Mouse (Mus musculus) 3134 (cell line): ENCODE data around the gene Mier2.

Experiments used
- DNase-seq: peaks from one replicate; pipeline ENCODE4 v3.0.0-alpha.2; 2011; ENCODE audit warnings: low spot score; ENCODE audit not compliant: insufficient read length; ENCODE audit errors: extremely low read depth

The Mier2 gene

DNA sequence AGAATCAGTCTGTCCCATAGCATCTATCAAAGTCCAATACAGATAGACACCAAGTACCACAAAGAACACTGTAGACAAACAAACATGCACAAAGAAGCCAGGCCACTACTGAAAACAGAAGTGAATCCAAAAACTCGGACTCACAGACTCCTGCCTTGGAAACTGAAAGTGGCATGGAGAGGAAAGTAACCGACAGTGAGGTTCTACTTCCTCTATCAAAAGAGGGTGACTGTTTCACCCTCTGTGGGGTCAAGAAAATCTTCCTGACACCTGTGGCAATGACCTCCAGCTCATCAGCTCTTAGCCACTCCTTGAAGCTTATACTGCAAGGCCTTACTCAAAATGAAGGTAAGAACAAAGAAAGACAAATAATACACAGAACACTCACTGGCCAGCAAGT, 48.3 kb downstream of the Mier2 start:
- DNase-seq, result no peak

DNA sequence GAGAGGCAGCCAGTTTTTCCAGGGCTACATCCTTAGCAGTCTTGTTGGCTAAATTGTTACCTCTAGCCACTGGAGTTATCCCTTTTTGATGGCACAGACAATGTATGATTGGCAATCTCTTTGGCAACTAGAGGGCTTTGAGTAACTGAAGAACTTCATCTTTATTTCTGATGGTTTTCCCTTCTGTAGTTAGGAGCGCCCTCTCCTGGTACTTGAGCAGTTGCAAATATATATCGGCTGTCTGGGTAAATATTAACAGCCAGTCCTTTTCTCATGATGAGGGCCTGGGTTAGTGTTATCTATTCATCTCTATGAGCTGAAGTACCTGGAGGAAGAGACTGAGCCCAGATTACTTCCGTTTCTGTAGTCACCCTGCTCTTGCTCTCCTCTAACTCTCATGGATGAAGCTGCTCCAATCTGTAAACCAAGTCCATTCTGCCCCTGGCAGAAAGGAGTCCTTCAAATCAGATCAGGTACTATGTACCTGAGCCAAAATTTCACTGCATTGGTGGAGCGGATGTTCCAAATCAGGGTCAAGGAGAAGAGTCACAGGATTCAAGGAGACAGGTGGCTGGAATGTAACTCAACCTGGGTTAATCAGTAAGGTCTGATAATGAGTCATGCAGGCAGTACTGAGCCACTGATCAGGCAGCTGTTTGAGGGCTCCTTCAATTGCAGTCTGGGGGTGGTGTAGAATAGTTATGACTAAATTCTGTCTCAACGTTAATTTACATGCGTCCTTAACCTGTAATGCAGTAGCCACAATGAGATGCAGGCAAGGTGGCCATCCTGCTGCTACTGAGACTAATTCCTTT, 52.0 kb downstream of the Mier2 start:
- DNase-seq, result no peak

DNA sequence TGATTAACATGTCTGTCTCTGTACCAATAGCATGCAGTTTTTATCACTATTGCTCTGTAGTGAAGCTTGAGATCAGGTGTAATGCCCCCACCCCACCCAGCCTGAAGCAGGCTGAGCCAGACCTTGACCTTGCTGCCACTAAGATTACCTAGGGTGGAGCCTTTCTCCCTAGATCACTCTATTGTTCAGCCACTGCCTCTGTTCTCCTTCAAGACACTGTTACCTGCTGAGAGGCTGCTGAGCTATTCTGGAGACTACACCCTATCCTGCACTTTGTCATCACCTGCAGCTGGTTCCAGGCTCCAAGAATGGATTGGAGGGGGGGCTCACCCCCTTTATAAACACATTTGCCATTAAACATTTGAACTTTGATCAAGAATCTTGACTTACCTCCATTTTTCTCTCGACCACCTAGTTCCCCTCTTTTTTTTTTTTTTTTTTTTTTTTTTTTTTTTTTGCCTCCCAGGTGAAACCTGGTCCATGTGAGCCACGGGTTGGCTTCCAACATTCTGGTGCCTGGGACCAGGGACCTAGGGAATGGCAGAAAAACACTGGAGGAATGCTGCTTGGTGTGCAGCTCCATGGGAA, 58.2 kb downstream of the Mier2 start:
- DNase-seq, result no peak

DNA sequence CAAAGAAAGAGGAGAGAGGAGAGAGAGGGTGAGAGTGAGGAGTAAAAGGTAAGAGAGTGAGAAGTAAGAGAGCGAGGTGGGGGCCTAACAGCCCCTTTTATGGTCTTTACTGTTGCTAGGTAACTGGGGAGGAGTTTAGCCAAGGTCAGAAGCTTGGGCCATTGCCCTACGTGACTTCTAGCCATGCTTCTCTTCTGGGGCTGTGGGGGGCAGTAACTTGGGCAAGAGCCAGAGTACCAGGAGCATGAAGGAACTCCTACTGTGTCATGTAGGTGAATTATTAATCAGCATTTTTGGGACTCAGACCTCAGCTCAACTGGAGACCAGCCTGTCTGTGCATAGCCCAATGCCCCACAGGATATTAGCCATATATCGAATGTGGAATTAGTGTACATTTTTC, 59.1 kb downstream of the Mier2 start:
- DNase-seq, result no peak
